Mouse (Mus musculus) ES-E14 (cell line): Measurements from ENCODE around the gene Eef2.
"Not testable (repeated sequence)": the region's sequence is repeated elsewhere in the genome, so short reads cannot be mapped to it uniquely, and the experiment has no call there.

Experiments
- CHD2 ChIP-seq: IDR thresholded peaks from 2 replicates; pipeline ENCODE4 v1.6.1; 2014; ENCODE audit warnings: mild to moderate bottlenecking, low read depth, low read length, inconsistent platforms
- HCFC1 ChIP-seq: IDR thresholded peaks from 2 replicates; pipeline ENCODE4 v1.6.1; 2012; ENCODE audit warnings: low read length, inconsistent platforms, borderline replicate concordance; ENCODE audit not compliant: insufficient read depth
- MAFK ChIP-seq: IDR thresholded peaks from 2 replicates; pipeline ENCODE4 v1.6.1; 2014; ENCODE audit warnings: mild to moderate bottlenecking, low read depth, low read length, inconsistent platforms; ENCODE audit not compliant: insufficient read depth
- ZNF384 ChIP-seq: IDR thresholded peaks from 2 replicates; pipeline ENCODE4 v1.6.1; 2012; ENCODE audit warnings: low read depth, low read length, inconsistent platforms

GRCm38 (mm10) chr10:81223731-81224130 lies 47.3 kb downstream of the Eef2 start:
- TF ChIP-seq ZNF384, MAFK, HCFC1, CHD2: not testable (repeated sequence)
